Mouse (Mus musculus): ENCODE data around the gene Slc37a1. TPM values are rescaled to one million over a fixed set of nuclear protein-coding genes. Genes with fewer than 3 reads are reported as not detected.

The Slc37a1 gene
- total RNA-seq, 4 experiments from 2014 or later, result 11.5 to 14.5 (median 12.8) TPM

DNA sequence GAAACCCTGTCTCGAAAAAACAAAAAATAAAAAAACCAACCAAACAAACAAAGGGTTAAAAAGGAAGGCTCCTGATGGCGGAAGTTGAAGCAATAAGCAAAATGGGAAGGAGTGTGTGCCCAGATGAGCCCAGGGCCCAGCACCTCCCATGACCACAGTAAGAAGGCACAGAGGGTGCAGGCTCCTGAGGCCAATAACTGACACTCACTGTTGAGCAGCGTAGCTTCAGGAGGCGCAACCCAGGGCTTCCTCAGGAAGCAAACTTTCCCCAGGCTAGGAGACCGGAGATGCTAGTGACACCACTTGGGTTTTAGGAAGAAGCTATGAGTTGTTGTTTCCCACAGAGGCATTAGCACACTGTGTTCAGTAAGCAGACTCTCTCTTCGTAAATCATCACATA lies 4.3 kb downstream of the Slc37a1 start:
- no peak for DNase-seq (ENCODE audit: low spot score in 2 of 2)

- no peak for DNase-seq (ENCODE audit: low spot score in 2 of 2)
Observed at GRCm38 (mm10) chr17:31294363-31295214, 8.0 kb downstream of the Slc37a1 start.

- peak in 1 of 2 experiments; percentile 32 for DNase-seq (ENCODE audit: low spot score in 2 of 2)
Observed at GRCm38 (mm10) chr17:31295215-31295891, 8.8 kb downstream of the Slc37a1 start.

DNA sequence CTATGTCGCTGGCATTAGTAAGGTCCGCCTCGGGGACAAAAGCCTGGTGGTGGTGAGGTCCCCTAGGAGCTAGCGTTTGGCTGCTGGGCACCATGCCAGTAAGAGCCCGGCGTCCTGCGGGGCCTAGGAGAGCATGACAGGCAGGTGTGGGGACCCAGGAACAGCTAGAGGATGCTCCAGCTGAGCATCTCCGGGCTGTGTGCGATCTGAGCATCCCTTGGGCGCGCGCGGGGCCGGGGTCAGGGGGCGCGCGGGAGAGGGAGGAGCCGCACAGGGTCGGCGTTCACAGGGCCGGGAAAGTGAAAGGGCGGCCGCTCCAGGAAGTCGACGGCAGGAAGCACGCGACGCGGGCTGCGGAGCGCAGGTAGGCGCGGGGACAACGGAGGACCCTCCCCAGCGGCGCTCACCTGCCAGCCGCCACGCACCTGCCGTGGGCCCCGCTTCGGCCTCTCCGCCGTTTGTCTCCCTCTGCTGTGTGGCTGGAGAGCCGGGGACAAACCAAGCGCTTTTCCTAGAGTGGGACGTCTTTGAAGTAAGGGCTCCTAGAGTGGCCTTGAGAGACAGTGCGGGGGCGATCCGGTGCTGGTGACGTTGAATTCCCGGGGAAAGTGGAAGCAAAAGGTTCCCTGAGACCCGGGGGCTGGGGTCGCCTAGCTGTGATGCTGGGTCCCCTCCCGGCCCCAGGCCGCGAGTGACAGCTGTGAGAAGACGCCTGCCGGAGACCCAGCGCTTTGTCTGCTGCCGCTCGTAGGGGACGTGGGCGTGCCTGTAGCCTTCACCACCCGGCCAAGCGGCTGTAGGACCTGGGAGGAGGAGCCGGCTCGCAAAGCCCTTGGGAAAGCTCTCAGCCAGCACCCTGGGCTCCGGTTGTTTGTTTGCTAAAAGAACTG lies 9.5 kb downstream of the Slc37a1 start:
- DNase-seq (ENCODE audit: low spot score in 2 of 2), result peak; percentile 66 to 78

- DNase-seq (ENCODE audit: low spot score in 2 of 2), result no peak
Observed at GRCm38 (mm10) chr17:31297521-31297939, 10.9 kb downstream of the Slc37a1 start.

DNA sequence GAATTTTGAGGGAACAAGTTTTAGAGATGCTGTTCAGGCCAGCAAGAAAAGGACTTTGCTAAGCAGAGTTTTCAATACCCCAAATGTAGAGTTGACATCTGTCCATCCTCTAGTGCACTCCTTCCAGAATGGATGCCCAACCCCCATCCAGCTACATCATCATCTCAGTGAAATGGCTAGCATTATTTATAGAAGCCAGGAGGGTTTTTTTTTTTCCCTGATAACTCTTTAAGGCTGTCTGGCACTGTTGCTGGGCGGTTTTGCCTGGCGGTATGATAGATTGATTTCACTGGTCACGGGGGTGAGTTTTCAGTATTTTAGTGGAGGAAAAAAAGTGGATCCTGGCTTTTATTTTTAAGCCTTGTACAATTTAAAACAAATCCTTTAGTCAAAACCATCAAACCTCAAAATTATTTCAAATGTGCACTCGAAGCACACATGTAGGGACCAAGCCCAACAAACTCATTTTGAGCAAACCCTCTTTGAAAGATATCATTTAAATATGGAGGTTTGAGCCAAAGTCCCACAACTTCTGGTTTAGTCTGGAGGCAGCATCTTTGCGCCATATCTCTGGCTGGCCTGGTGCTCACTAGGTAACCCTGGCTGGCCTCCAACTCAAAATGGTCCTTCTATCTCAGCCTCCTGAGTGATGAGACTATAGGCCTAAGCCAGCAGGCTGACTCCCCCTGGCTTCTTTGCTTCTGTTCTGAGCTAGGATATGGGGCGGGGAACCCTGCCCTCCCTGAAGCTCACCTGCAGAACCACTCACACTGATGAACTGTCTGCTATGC lies 12.0 kb downstream of the Slc37a1 start:
- no peak for DNase-seq (ENCODE audit: low spot score in 2 of 2)

- DNase-seq (ENCODE audit: low spot score in 2 of 2), result no peak
Observed at GRCm38 (mm10) chr17:31299981-31300380, 13.4 kb downstream of the Slc37a1 start.

GRCm38 (mm10) chr17:31300736-31301135 lies 14.1 kb downstream of the Slc37a1 start:
- DNase-seq (ENCODE audit: low spot score in 2 of 2), result no peak

- no peak for DNase-seq (ENCODE audit: low spot score in 2 of 2)
Observed at GRCm38 (mm10) chr17:31303401-31303800, 16.8 kb downstream of the Slc37a1 start.

DNA sequence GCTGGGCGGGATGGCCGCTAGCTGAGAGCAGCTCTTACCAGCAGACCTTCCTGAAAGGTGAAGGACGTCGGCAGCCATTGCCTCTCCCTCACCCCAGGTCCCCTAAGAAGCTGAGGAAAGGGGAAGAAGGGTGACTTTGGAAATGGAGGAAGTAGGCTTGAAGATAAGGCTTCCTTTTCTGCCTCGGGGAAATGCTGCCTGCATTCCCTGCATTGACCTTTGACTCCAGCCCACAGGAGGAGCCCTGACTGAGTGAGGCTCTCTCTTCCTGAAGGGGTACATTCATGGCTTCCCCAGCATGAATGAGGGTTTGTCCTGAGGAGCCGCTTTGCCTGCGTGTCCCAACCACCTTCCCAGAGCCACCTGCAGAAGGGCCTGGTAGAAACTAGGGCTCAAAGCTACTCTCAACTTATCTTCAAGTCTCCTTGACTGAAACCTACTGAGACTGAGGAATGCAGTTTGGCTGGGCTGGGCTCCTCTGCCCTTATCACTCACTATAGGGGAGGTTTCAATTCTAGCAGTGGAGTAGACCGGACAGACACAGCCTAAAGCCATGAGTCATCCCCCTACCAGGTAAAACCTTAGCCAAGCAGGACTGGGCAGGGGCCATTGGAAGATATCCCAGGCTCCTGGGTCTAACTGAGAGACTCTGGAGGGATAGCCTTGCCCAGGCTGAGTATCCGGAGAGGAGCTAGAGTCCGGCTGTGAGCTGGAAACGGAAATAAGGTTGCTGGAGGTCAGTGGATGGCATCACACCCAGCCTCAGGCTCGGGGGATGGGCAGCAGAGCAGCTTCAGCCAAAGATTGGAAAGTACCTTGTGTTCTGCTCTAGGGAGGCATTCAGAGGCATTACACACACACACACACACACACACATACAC lies 18.5 kb downstream of the Slc37a1 start:
- no peak for DNase-seq (ENCODE audit: low spot score in 2 of 2)

DNA sequence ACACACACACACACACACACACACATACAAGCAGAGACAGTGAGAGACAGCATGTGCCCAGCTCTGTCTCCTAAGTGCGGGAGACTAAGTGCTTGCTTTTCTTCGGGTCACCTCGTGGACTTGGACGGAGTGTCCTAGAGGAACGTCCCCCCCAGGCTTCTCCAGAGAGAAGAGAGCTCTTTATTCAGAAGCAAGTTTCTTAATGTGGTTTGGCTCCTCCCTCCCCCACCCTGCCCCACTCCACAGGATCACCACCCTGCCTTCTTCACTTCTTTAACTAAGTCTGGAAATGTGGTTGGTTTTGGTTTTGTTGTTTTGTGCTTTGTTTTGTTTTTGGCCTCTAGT lies 19.2 kb downstream of the Slc37a1 start:
- no peak for DNase-seq (ENCODE audit: low spot score in 2 of 2)

DNA sequence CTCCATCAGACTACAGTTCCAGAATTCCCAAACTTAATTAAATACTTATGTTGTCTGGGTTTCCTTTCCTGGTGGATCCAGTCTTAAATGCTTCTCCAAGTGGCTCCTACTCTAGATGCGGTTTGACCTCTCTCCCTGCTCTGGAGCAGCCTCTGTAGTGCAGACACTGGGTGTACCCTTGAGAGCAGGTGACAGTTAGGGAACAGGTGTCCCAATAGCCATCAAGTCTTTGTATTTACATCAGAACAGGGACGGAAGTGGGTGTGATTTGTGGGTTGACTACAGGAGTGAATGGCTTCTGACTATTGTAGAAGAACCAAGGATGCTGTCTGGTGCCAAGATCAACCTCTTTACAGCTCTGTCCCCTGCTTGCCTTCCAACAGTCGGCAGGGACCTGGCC lies 21.2 kb downstream of the Slc37a1 start:
- no peak for DNase-seq (ENCODE audit: low spot score in 2 of 2)

DNA sequence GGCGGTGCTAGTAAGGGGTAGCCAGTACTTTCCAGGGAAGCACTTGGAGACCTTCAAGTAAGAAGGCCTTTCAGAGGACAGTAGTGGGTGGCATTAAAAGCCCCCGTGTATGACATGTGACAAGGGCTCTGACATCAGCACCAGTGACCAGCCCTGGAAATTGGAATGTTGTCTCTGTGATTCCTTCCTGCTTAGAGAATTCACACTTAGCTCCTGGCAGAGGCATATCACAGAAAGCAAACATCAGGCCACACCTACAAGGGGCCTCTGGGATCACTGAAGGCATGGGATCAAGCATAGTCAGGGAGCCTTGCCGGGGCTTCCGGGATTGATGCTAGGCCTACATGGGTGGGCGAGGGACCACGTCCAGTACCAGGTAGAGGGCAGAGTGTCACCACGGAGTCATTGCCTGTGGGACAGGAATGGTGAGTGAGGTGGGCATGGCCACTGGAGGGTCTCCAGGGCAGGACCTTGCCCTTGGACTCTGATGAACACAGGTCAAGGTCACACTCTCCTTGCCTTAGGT lies 21.8 kb downstream of the Slc37a1 start:
- DNase-seq (ENCODE audit: low spot score in 2 of 2), result no peak

DNA sequence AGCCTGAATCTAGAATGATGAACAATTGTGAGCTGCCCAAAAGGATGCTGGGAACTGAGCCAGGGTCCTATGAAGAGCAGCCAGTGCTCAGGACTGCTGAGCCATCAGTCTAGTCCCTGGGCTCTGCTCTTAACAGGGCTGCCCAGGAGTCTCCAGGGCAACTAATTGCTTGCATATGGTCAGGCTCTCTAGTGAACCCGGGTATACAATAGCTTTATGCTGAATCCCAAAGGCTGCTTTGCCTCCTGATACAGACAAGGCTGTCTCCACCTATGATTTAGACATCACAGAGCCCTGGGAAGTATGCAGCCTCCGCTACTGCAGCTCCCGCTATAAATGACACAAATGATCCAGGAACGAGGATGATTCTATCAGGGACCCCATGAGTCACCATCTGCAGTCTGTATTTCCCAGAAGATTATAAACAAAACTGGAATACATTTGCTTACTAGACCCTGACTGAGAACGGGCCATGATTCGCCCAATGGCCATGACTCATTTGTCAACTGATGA lies 22.7 kb downstream of the Slc37a1 start:
- DNase-seq (ENCODE audit: low spot score in 2 of 2), result no peak

GRCm38 (mm10) chr17:31311047-31311446 lies 24.5 kb downstream of the Slc37a1 start:
- no peak for DNase-seq (ENCODE audit: low spot score in 2 of 2)

DNA sequence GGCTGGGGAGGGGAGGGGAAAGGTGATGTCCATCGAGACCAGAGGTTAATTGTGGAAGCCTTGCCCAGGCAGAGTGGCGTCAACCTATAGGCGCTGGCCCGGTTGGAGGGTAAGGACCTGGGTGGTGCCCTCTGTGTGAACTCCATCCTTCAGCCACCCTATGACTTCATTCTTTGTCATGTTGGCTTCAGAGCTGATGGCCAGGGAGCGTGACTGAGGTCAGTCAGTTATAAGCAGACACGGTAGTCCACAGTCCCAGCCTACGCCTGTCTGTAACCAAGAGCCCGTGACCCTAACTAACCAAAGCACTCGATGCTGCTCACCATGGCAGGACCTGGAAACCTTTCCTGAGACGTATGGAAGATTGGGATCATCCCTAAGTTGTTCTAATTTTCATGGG lies 26.1 kb downstream of the Slc37a1 start:
- no peak for DNase-seq (ENCODE audit: low spot score in 2 of 2)

DNA sequence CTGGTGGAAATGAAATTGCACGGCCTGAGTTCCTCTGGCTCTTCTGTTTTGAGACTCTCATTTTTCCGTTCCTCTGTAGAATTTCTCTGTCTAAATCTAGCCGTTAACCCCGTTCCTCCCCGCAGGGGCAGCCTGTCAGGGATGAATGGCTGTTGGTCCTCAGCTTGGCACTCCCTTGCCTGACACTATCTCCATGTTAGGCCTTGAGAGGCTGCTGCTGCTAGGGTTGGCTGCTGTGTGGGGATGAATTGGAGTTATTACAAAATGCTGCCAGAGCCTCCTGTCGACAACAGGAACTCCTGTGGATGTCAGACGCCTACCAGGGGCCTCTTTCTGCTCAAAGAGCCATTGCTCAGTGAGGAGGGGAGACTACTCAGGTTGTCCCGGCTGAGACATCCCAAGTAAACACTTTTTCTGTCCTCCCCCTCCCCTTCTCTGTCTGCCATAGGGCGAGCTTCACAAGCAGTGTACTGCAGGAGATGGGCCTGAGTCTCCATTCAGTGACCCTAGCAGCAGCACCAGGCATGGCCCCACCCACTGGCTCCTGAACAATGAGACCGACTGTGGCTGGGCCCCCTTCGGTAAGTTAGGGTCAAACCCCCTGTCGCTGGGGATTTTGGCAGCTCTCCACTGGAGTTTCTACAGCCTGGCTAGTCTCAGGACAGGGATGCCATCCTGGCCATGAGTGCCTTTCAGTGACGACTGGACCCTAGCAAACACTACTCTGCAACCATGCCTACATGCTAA lies 28.6 kb downstream of the Slc37a1 start:
- DNase-seq (ENCODE audit: low spot score in 2 of 2), result no peak

DNA sequence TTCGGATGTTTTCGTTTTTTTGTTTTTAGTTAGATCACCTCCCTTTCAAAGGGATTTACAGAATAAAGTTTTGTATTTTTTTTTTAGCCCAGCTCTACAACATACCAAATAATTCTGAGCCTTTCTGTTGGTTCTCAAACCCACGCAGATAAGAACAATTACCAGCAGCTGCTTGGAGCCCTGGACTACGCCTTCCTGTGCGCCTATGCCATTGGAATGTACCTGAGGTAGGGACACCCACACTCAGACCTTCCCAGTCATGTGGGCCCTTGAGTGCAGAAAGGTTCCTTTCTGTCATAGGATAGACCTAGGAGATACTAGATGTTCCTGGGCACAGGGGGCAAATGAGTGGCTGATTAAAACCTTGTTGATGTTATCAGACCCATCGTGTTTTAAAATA lies 29.4 kb downstream of the Slc37a1 start:
- no peak for DNase-seq (ENCODE audit: low spot score in 2 of 2)

- no peak for DNase-seq (ENCODE audit: low spot score in 2 of 2)
Observed at GRCm38 (mm10) chr17:31316998-31317397, 30.4 kb downstream of the Slc37a1 start.
